Mouse (Mus musculus): Measurements from ENCODE around the gene Ccdc170.

GRCm38 (mm10) chr10:4489865-4490264 is 7.6 kb downstream of the Ccdc170 start:
- TF ChIP-seq CTCF (IDR thresholded peaks at IDR 0.05; ENCODE audit: extremely low read depth, insufficient read depth, low read length) (no peak), POLR2A (IDR thresholded peaks at IDR 0.05; ENCODE audit: extremely low read depth, insufficient read depth, low read length) (no peak)
